Mouse (Mus musculus): Measurements from ENCODE around the gene Smpx. TPM values are rescaled to one million over a fixed set of nuclear protein-coding genes. Genes with fewer than 3 reads are reported as not detected.

Smpx gene
- polyA plus RNA-seq (2021; fragmentation: Nextera tagmentation) = not detected in 2 replicates
- long read RNA-seq, experiment 1 = 0 reads
- long read RNA-seq, experiment 2 = 0 reads

DNA sequence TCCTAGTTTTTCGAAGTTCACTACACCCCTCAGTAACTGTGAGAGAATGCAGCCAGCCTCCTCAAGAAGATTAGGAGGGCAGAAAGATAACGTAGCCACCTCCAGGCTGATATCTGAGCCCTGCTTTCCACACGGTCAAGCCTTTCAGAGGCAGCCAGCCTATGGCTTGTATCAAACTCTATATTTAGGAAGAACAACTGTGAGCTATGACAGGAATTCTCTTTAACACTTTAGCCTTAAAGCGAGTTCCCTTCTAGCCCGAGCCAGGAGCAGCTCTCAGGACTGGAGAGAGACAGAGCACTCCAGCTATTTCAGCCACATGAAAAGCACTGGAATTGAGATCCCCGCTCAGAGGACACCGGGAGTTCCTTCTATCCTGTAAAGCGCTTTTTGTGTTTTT lies at the start of gene Smpx:
Gene Smpx, plus strand, starts transcription at position 49 of the 400 bp plus-strand sequence.

Other genes with a start within 250 kb of the Smpx start
- gene Sms, start 206.6 kb upstream of the Smpx start, polyA plus RNA-seq (2021; fragmentation: Nextera tagmentation) = 133 and 152 TPM in 2 replicates
- not detected in 2 replicates for gene Yy2, start 129.9 kb upstream of the Smpx start, polyA plus RNA-seq (2021; fragmentation: Nextera tagmentation)
- gene Mbtps2, start 100.2 kb upstream of the Smpx start, polyA plus RNA-seq (2021; fragmentation: Nextera tagmentation) = 9.3 and 10.4 TPM in 2 replicates
- gene Klhl34, start 119.5 kb downstream of the Smpx start, polyA plus RNA-seq (2021; fragmentation: Nextera tagmentation) = 11.7 and 12.4 TPM in 2 replicates

All from layer of hippocampus, adult 6 months (tissue).